Mouse (Mus musculus) inflammation-experienced regulatory T-cells, adult 6 months (primary cell): ENCODE results near the gene Stra8. TPM values are rescaled to one million over a fixed set of nuclear protein-coding genes. Genes with fewer than 3 reads are reported as not detected.

Experiments
- ATAC-seq: one replicate; pipeline ENCODE4 v1.8.0; 2017
- polyA plus RNA-seq, 3 experiments: library from polyadenylated mRNA; unstranded; fragments of 100-300 nt; shearing (Covaris generic); gene quantifications; one replicate each; pipeline ENCODE4 v1.2.1; 2017

Stra8 gene
- not detected for polyA plus RNA-seq

DNA sequence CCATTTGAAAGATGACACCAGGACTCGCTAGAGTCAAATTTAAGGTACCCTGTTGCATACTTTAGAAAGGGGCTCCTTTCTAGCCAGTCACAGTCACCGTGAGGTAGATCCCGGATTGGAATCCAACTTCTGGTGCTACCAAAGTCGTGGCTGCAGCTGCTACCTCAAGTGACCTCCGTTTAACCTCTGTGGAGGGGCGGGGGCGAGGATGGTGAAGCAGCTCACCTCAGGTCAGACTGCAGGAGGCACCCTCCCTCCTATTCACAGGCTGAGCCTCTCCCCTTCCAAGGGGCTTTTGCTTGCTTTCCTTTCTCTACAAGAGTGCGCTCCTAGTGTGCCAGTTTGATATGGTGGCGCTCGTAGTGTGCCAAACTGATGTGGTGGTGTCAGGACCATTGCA is at the start of gene Stra8:
Gene Stra8, plus strand, starts transcription at position 208 of the 400 bp plus-strand sequence.
- ATAC-seq, result no peak

DNA sequence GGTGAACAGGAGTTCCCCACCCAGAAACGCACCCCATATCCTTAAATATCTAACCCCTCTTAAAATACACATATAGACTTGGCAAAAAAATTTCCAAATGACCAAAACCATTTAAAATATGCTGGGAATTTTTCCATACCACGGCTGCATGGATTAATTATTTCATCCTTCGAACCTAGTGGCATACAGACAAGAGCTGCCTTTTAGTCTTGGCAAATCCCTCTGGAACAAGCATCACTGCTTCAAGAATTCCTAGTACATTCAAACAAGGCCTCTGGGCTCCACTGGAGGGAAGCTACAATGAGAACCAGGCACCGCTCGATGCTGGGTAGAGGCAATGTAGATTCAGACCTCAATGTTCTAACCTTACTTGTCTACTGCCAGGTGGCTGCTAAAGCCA is 49.2 kb upstream of the Stra8 start:
- no peak for ATAC-seq

GRCm38 (mm10) chr6:34871929-34872328 is 48.0 kb upstream of the Stra8 start:
- no peak for ATAC-seq

GRCm38 (mm10) chr6:34872871-34873270 is 47.1 kb upstream of the Stra8 start:
- no peak for ATAC-seq

DNA sequence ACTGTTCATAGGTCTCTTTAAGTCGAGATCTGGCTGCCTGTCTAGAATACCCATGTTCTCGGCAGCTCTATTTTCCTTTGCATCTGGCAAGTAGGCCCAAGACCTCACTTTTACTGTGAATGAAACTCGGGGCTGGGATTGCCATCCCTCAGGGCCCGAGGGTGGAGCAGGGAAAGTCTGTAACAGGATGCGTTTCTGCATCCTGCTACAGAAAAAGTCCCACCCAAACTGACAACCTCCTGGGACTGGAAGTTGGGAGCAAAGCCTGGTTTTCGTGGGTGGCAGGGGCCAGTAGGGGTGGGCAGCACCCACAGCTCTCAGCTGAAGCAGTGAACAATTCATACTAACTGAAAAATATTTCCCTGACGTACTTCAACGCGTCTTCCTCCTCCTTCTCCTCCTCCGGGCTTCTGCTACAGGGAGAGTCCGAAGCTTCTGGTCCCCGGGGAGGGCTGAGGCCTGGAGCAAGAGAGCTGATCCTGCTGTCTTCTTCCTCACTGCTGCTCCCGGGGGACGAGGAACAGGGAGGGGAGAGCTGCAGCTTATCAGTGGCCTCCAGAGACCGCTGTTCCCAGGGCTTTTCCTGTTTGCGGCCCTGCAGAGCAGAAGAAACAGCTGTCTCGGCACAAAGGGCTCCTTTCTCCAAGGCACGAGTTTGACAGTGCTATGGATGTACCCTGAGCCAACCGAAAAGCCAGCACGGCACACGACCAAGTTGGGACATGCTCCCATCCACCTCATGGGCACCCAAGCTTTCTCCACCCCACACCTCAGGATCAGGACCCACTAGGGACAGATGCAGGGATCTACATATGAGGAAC is 45.7 kb upstream of the Stra8 start:
- no peak for ATAC-seq

- peak; percentile 10 for ATAC-seq
These were observed 44.6 kb upstream of the Stra8 start for GRCm38 (mm10) chr6:34875268-34875761.

DNA sequence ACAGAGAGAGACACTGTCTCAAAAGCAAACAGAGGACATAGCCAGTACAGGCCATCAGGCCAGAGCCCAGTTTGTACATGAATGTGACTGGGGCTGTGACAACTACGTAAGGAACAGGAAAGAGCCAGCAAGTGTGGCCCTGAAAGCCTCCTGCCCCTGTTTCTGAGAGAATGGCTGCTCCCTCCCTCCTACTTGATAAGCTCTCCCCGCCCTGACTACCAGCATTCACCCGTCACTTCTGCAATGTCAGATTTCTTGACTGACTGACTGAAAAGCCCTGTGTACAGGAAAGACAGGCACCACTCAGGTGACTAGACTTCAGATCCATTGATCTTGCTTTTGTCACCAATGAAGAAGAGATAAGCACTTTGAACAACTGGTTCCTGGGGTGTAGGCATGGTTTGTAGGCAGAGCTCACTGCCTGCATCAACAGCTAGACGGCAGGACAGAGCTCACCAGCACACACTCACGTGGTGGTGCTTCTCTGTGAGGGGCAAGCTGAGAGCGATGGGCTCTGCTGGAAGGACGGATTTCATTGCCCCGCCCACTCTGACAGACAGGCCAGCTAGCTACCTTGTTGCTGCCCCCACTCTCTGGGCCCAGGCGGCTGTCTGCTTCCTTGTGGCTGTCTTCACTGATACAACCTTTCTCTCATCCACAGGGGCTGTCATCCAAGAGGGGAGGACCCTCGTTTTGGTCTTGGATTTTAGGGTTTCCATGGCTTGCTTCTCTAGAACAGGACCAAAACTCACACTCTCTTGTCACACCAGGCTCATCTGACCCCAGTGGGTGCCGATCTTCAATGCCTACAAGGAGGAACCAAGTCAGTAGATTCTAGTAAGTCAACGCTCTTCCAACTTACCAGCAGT is 43.8 kb upstream of the Stra8 start:
- no peak for ATAC-seq

DNA sequence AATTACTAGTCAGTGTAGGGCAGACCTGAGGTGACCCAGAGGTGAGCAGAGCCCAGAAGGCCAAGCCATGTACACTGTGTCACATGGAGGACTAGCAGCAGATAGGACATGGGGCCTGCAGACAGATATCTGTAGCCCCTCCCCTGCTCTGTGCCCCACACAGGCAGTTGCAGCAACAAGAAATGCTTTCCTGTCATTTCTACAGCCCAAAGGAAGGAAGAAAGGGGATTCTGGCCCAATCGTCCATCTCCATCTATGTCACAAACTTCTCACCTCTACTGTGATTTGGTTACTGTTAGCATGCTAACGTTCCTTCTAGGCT is 43.2 kb upstream of the Stra8 start:
- ATAC-seq, result no peak

DNA sequence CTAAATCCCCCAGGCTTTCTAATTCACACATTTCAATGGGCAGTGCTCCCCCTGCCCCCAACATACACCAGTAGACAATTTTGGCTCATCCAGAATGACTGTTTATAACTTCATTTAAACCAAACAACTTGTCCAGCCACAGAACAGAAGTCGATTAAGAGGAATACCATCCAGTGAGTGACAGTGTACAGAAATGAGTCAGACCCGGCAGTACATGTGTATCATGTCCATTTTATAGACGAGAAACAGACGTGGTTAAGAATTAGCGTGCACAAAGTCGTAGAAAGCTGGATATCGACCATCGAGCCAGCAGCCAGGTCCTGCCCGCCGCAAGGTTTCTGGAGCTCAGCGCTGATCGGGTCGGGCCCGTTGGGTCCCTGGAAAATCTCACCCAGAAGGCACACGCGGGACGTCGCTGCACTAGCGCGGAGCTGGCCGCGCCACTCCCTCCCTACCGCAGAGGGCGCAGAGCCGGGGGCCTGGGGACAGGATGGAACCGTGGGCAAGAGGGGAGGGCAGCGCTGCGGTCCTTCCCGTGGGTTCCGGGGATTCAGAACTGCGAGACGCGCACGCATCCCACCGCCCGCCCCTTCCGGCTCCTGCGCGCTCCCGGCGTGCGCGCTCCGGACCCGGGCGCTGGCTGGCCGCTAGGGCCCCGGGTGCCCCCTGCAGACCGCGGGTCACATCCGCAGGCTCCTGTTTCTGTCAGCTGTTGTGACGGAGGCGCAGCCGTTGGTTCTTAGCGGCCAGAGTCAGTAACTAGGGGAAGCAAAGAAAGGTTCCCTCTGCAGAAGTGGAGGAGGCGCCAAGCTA is 42.2 kb upstream of the Stra8 start, which contains the start of gene Cyren:
Gene Cyren, minus strand, starts transcription at position 552 of the 813 bp plus-strand sequence.
- peak; percentile 90 for ATAC-seq

- no peak for ATAC-seq
These were observed 40.7 kb upstream of the Stra8 start for GRCm38 (mm10) chr6:34879101-34879740.

- ATAC-seq, result no peak
These were observed 40.0 kb upstream of the Stra8 start for GRCm38 (mm10) chr6:34879911-34880475.

GRCm38 (mm10) chr6:34884724-34885123 is 35.2 kb upstream of the Stra8 start:
- no peak for ATAC-seq

DNA sequence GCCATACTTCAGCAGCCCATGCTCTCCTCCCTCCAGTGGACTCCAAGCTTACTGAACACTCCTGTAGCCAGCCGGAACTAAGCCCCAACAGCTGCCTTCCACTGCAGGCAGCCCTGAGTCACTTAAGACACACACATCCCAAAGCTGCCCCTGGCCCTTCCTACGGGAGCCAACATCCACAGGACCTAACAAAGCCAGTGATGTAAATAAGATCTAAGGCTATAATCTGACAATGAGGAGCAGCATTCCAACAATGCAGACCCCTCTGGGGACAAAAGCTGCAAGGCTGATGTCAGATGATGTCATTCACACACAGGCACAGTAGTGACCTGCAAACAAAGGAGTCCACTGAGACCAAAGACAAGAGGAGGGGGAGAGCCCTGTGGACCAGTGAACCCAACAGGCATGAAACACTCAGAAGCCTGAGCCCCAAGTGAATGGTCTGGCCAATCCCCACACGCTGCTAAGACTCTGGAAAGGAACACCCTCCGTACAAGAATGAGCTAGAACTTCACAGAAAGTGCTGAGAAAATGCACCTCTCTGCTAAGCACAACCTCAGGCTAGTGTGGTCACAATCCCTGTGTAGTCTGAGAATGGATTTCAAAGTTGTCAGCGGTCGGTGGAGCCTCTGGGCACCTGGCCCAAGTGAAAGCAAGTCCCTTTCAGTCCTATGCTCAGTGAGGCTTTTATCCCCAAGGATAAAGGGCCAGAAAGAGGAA is 32.7 kb upstream of the Stra8 start:
- ATAC-seq, result no peak

DNA sequence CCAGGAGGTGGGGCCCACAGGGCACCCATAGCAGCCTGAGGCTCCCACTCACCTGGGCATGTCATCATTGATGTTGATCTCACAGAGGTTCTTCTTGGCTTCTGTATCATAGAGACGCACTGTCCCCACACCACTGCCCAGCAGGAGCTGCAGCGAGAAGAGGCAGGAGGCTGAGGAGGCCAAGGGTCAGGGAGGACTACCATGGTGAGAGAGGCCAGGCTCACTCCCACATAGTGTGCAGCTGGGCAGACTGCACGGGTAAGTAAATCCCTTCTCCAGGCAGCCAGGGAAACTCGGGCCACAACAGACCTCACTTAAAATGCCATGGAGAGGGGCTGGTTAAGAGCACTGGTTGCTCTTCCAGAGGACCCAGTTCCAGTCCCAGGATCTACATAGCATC is 30.8 kb upstream of the Stra8 start:
- ATAC-seq, result no peak

- no peak for ATAC-seq
These were observed 24.4 kb upstream of the Stra8 start for GRCm38 (mm10) chr6:34895569-34895968.

- ATAC-seq, result no peak
These were observed 23.7 kb upstream of the Stra8 start for GRCm38 (mm10) chr6:34896168-34896780.

DNA sequence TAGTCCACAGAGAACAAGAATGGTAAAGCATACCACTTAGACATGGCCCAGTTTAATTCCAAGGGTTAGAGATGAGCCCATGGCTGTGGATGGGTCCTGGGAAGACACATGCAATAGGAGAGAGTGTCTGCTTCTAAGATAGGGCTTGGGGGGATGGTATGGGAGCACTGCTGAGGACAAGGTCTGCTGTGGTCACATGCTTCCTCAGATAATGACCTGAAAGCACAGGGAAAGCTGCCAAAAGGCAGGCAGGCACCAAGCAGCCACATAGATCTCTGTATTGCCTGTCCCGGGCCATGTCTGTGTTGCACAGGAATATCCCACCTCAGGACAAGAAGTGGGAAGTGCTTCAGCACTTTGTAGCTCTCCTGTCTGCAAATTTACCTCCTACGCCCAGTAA is 20.8 kb upstream of the Stra8 start:
- ATAC-seq, result no peak

DNA sequence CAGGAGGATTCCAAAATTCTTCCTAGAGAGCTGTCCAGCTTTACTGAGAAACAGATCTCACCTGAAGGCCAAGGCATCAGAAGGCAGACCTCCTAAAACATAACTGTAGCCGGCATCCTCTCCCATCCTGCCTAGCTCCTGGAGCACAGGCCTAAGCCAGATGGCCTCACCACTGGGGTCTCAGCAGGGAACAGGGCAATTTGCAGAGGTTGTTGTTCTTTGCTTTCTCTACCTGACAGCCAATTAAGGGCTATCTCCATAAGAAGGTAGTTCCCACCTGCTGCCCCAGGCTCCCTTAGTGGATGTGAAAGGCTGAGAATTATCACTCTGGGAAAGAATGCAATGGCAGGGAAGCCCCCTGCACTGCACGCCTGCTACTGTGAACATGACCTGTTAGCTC is 19.0 kb upstream of the Stra8 start:
- ATAC-seq, result no peak

GRCm38 (mm10) chr6:34901911-34902444 is 18.0 kb upstream of the Stra8 start:
- peak; percentile 72 for ATAC-seq

DNA sequence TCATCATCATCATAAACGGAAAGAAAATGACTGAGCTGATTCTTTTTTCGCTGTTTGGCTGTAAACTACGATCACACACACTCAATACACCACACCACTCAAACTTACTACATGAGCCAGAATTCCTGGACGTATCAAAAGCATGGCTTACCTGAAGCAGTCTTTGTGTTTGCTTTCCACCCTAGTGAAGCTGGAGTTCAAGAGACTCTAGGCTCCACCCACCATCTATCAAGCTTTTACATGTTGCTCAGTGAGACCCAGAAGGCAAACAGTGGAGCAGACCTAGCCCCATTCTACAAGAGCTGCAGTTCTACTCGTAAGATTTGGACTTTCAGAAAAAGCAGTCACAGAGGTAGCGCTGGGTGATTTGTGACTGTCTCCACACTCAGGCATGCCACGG is 17.4 kb upstream of the Stra8 start:
- ATAC-seq, result no peak
